Mouse (Mus musculus) brain, embryonic 14.5 days (tissue): ENCODE data around the gene Ssbp2.

Experiments used
- CTCF ChIP-seq: fragments of 200-500 bp; IDR thresholded peaks from 2 replicates; pipeline ENCODE4 v1.5.1; 2012; ENCODE audit warnings: inconsistent platforms, mild to moderate bottlenecking, moderate library complexity, borderline replicate concordance; ENCODE audit not compliant: insufficient read depth, insufficient read length; ENCODE audit errors: extremely low read depth
- POLR2A ChIP-seq: fragments of 200-500 bp; IDR thresholded peaks from 2 replicates; pipeline ENCODE4 v1.6.1; 2012; ENCODE audit warnings: mild to moderate bottlenecking, inconsistent platforms, borderline replicate concordance; ENCODE audit not compliant: poor library complexity, insufficient read depth, insufficient read length, severe bottlenecking; ENCODE audit errors: extremely low read depth

- TF ChIP-seq POLR2A (no peak), CTCF (no peak)
Measured at GRCm38 (mm10) chr13:91680764-91681437, 220.8 kb downstream of the Ssbp2 start.
